ENCODE assay signal across 14 mouse cellular contexts in genomic region chr3:85590090-85590754, GRCm38 (mm10). TPM values are rescaled to one million over a fixed set of nuclear protein-coding genes. Genes with fewer than 3 reads are reported as not detected.
A peak's percentile ranks its signal among the peaks of the same experiment; 100 is the strongest.
DNase-seq lines count a peak whose midpoint lies in the region; ATAC-seq lines count a peak whose summit lies in the region.
"Had no signal": no experiment of that assay in that cellular context is flagged by ENCODE, and none has a peak within 500 bp of the region (broad histone marks: within the 10 kb centered on the region; RNA-seq: fewer than 3 reads in every experiment).

No protein-coding gene starts in this region.

- H3K9me3 ChIP-seq in heart, embryonic 13.5 days = no peaks in the 10 kb centered on the region
- no peaks in the 10 kb centered on the region for H3K9me3 ChIP-seq in midbrain, embryonic 10.5 days (replicated peaks)
- H3K9me3 ChIP-seq: midbrain, embryonic 12.5 days had no signal

- no peaks in the 10 kb centered on the region for H3K27me3 ChIP-seq in heart, embryonic 13.5 days (replicated peaks)
- H3K27me3 ChIP-seq in midbrain, embryonic 10.5 days (ENCODE audit: low read depth, poor library complexity, severe bottlenecking) = no peaks in the 10 kb centered on the region
- H3K27me3 ChIP-seq: midbrain, embryonic 12.5 days had no signal

- intact Hi-C loops in heart, postnatal 25 days (cut with DNase I) = loop anchor here (10.0 kb wide), 1 partner anchor 225 kb away; the partner anchor contains the start of gene Fam160a1

- ATAC-seq in heart, embryonic 13.5 days (ENCODE audit: extremely low read depth, insufficient number of reproducible peaks, low FRiP score, low TSS enrichment) = 0 out of 2 replicates have a peak, but pooled peaks have one; percentile 25
- ATAC-seq: hindbrain, embryonic 16.5 days had no signal

- no peak overlapping the region for H3K4me3 ChIP-seq in heart, embryonic 13.5 days
- H3K4me3 ChIP-seq in midbrain, embryonic 10.5 days = no peak overlapping the region
- H3K4me3 ChIP-seq: midbrain, embryonic 12.5 days had no signal

- WGBS in heart, embryonic 13.5 days = 69% methylated on average over 3 of the region's 3 CpGs
- 92% methylated on average over 3 of the region's 3 CpGs for WGBS in midbrain, embryonic 10.5 days

- H3K9ac ChIP-seq in heart, embryonic 13.5 days = no peak overlapping the region
- H3K9ac ChIP-seq: liver, embryonic 14.5 days; midbrain, embryonic 12.5 days had no signal

- H3K36me3 ChIP-seq in heart, embryonic 13.5 days = no peaks in the 10 kb centered on the region
- no peaks in the 10 kb centered on the region for H3K36me3 ChIP-seq in midbrain, embryonic 10.5 days
- H3K36me3 ChIP-seq: midbrain, embryonic 12.5 days had no signal

- no peak overlapping the region for H3K4me2 ChIP-seq in heart, embryonic 13.5 days
- H3K4me2 ChIP-seq: midbrain, embryonic 12.5 days had no signal

- peak overlapping the region; percentile 84 for H3K27ac ChIP-seq in heart, embryonic 13.5 days (replicated peaks)
- no peak overlapping the region for H3K27ac ChIP-seq in midbrain, embryonic 10.5 days (replicated peaks)
- H3K27ac ChIP-seq: liver, embryonic 14.5 days; midbrain, embryonic 12.5 days had no signal

- DNase-seq in heart, adult 18-20 months = peak; percentile 33 to 38
- no peak for DNase-seq in heart, postnatal 25 days (ENCODE audit: low spot score)
- DNase-seq in adipocyte (ENCODE audit: low spot score) = peak; percentile 37
- peak; percentile 73 for DNase-seq in cerebellum, adult 9-11 months
- no peak for DNase-seq in embryo, embryonic 10 days (ENCODE audit: low spot score)
- no peak for DNase-seq in frontal cortex, postnatal 25 days (ENCODE audit: low spot score in 2 of 2)
- DNase-seq in midbrain, embryonic 10.5 days (ENCODE audit: low spot score) = no peak
- DNase-seq: left cerebral cortex, postnatal 4 days; lung, postnatal 14 days; right cerebral cortex, postnatal 4 days had no signal

- H3K4me1 ChIP-seq in heart, embryonic 13.5 days = peaks cover 45% of the 10 kb centered on the region
- no peaks in the 10 kb centered on the region for H3K4me1 ChIP-seq in midbrain, embryonic 10.5 days
- H3K4me1 ChIP-seq: midbrain, embryonic 12.5 days had no signal

RNA-seq across cellular contexts. Expression of gene Gatb, which starts 16.3 kb away (rescaled TPM):
- 10 to 100 TPM; 52.3 to 52.6 TPM for total RNA-seq in heart, adult 18-20 months (2021)
- 10 to 100 TPM; 34.6 to 39.7 TPM for total RNA-seq in heart, postnatal 25 days (2021)
- 35.0 and 35.1 TPM in 2 replicates for polyA plus RNA-seq in heart, embryonic 13.5 days (2015; fragmentation: Nextera tagmentation; extraction: Ambion mirVana)
- 26.0 and 29.5 TPM in 2 replicates for polyA plus RNA-seq in midbrain, embryonic 10.5 days (2016; fragmentation: Nextera tagmentation; extraction: Ambion mirVana)

Comparison
In these comparisons a context has a peak if more than half of its experiments do, and no peak if none do; other contexts are left out.
1. DNase-seq: peak in heart, adult 18-20 months (2 of 2), adipocyte (single experiment) and cerebellum, adult 9-11 months (single experiment); none in heart, postnatal 25 days (single experiment), embryo, embryonic 10 days (single experiment), frontal cortex, postnatal 25 days (0 of 2) and midbrain, embryonic 10.5 days (single experiment).